17 mouse cellular contexts compared by ENCODE assay signal in genomic region chr13:93011315-93011714, GRCm38 (mm10).
"Had no signal": no experiment of that assay in that cellular context is flagged by ENCODE, and none has a peak within 500 bp of the region (broad histone marks: within the 10 kb centered on the region; RNA-seq: fewer than 3 reads in every experiment).

No protein-coding gene starts in this region.

- H3K4me3 ChIP-seq: lung, embryonic 15.5 days; megakaryocyte, embryonic 14.5 days; midbrain, embryonic 13.5 days; midbrain, embryonic 15.5 days; neural tube, embryonic 12.5 days had no signal

- DNase-seq: liver, postnatal 0 days; lung, adult 2 months; lung, postnatal 14 days; lung, postnatal 36 days; retina, postnatal 1 day; right cerebral cortex, postnatal 25 days; right cerebral cortex, postnatal 4 days; spleen, adult 18-20 months; thymus, adult 2 months; thymus, postnatal 25 days; thymus, postnatal 4 days had no signal

- H3K4me1 ChIP-seq: megakaryocyte, embryonic 14.5 days; midbrain, embryonic 13.5 days; midbrain, embryonic 15.5 days; neural tube, embryonic 12.5 days had no signal

- H3K27ac ChIP-seq: lung, embryonic 15.5 days; macrophage; midbrain, embryonic 13.5 days; midbrain, embryonic 15.5 days; neural tube, embryonic 12.5 days had no signal
